Mouse (Mus musculus) adrenal gland, postnatal 36 days (tissue): Measurements from ENCODE around the gene Slc22a21. TPM values are rescaled to one million over a fixed set of nuclear protein-coding genes. Genes with fewer than 3 reads are reported as not detected.
A peak's percentile ranks its signal among the peaks of the same experiment; 100 is the strongest.
"Not testable (repeated sequence)": the region's sequence is repeated elsewhere in the genome, so short reads cannot be mapped to it uniquely, and the experiment has no call there.

Experiments used
- DNase-seq, 2 experiments: peaks; one replicate each; pipeline ENCODE4 v3.0.0; 2021; ENCODE audit warnings: mixed read lengths in 1 of 2
- long read RNA-seq, 2 experiments: library from polyadenylated mRNA; stranded (forward); transcript quantifications; one replicate each; pipeline ENCODE4 v2.0.0; 2021; ENCODE audit warnings: borderline sequencing depth in 2 of 2
- total RNA-seq, 2 experiments: library from RNA; stranded (reverse); gene quantifications; 2 replicates each; pipeline ENCODE4 v1.2.3; 2021

Slc22a21 gene
- 1 to 10 TPM; 5.5 to 5.7 TPM for total RNA-seq
- long read RNA-seq, experiment 1, partial matches to known transcripts: 0 of 3 reads
- long read RNA-seq, experiment 1, other reads (novel, unspliced or antisense): 3 of 3 reads
- long read RNA-seq, experiment 2: 0 reads

GRCm38 (mm10) chr11:53979788-53980621, at the start of gene Slc22a21:
Gene Slc22a21 (minus strand): TSS chr11:53980332.
- DNase-seq: peak; percentile 80 to 86

- DNase-seq: no peak
Observed at GRCm38 (mm10) chr11:54028997-54029396, 48.9 kb upstream of the Slc22a21 start.

GRCm38 (mm10) chr11:54028044-54028951, 48.2 kb upstream of the Slc22a21 start, which contains the start of gene Slc22a4:
Gene Slc22a4 (minus strand): TSS chr11:54028090.
- DNase-seq: peak; percentile 92 to 93

DNA sequence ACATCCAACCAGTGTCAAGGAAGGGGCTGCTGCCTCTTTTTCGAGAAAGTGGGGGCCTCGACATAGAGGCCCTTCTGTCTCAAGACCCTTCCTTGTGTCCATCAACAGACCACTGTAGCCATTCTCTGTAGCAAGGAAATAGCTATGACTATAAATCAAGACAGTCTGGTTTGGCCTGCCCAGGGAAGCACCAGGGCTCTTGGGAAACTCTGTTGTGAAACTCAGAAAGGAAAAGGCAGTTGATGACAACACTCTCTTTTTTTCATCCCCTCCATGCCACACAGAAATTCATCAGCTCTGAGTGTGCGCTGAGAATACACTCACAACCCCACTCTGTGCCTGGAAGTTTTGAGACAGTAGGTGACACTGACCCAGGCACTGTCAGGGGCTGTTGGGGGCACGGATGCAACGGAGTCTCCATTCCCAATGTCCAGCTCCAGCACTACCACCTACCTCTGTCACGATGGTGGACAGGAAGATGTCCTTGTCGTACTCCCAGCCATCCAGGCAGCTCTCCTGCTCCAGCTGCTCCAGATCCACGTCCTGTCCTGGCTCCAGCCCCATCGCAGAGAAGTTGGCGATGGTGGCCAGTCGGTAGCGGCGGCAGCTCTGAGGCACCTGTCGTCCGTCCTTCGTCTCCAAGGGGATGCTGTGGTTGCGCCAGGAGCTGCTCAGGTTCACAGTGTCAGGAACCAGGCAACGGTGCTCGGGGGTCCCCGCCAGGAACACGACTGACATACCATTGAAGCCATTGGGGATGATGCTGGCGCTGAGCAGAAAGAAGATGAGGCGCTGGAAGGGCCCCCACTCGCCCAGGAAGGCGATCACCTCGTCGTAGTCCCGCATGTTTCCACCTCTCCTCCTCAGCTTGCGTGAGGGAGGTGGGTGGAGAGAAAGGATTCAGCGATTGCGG, 47.3 kb upstream of the Slc22a21 start:
- DNase-seq: peak in 1 of 2 experiments; percentile 11

- no peak for DNase-seq
Observed at GRCm38 (mm10) chr11:54026491-54027041, 46.4 kb upstream of the Slc22a21 start.

DNA sequence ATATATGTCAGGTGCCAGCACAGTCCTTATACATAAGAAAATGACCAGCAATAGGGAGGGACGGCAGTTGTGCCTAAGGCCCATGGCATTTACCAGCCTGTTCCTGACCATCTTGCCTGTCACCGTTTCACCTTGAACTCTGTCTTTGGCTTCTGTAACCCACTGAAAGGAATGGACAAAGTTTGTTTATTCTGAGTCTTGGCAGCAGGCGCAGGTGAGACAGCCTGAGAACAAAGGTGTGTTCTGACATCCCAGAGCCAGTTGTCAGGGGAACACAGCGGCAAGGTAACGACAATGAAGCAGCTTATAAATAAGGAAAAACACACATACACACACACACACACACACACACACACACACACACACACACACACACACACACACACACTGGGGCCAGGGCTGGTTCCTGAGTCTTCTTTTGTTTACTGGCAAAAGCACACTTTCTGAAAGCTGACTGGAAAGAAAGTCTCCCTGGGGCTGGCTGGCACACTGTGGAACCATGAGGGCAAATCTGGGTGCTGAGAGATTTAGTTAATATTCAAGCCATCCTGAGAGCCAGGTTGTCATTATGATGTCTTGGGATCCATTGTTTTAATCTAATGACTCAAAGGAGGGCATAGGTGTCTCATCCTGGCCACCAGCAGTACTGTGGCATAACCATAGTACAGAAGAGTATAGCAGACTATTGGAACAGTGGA, 41.4 kb upstream of the Slc22a21 start:
- no peak for DNase-seq

- DNase-seq: no peak
Observed at GRCm38 (mm10) chr11:54018893-54019732, 39.0 kb upstream of the Slc22a21 start.

GRCm38 (mm10) chr11:54017596-54017995, 37.5 kb upstream of the Slc22a21 start:
- DNase-seq: no peak

DNA sequence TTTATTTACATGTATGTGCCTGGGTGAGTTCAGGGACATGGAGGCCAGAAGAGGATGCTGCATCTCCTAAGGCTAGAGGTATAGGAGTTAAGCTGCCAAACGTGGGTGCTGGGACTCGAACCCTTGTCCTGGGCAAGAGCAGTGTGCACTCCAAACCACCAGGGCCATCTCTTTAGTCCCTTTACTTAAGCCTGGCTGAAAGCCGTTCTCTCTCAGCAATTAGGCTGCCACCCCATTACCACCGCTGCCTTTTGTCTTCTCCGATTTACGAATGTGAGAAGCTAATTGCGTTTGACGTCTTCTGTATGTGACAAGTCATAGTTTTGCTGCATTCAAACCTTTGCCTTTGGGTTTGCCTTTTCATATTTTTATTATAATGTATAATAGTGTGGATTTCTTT, 35.9 kb upstream of the Slc22a21 start:
- DNase-seq: no peak

- DNase-seq: no peak
Observed at GRCm38 (mm10) chr11:54012961-54013360, 32.8 kb upstream of the Slc22a21 start.

DNA sequence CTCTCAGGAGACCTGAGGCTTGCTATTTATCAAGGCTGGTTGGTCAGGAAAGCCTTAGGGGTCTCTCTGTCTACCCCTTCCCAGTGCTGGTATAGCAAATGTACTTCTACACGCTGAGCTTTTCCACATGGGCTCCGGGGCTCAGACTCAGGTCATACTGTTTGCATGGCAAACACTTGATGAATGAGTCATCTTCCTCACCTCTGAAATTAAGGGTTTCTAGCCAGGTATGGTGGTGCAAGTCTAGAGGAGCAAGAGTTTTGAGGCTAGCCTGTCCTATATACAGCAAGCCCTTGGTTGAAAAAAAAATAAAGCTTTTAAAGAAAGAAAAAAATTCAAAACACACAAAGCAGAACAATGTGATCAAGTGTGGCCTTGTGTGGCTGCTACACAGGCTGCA, 31.1 kb upstream of the Slc22a21 start:
- DNase-seq: no peak

DNA sequence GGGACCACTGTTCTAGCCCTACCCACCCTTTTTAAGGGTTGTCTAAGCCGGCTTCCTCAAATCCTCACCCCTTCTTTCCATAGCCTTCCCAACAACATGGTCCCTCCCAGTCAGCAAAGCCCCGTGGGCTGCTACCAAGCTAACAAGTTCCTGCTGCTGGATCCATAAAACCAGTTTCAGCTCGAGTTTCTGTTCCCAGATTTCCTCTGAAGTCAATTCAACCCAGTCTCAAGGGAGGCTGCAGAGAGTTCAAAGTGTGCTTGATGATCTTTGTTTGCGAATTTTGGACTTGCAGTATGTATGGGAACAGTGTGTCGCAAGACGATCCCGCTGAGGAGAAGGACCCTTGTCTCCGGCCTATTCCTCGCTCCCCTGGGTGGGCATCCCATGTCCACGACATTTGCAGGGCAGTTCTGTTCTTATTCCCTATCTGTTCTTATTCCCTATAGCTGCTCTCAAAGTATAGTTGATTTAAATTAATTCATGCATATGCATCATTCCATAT, 28.3 kb upstream of the Slc22a21 start:
- no peak for DNase-seq

DNA sequence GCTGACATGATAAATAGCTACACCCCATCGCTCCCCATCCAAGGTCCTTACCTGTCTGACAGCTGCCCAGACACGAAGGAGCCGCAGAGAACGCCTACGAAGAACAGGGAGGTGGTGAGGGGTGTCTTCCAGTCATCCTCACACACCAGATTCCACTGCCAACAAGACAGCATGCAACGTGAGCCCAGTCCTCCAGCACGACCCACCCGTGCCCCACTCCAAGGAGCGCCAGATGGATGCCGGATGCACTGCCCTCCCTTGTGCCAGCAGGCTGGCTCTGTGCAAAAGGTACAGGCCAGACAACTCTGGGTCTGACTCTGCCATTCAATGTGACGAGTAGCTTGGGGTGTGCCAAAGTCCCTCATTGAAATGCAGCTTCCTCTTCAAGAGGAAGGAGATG, 27.6 kb upstream of the Slc22a21 start:
- no peak for DNase-seq

- peak; percentile 22 to 67 for DNase-seq
Observed at GRCm38 (mm10) chr11:54006901-54007300, 26.8 kb upstream of the Slc22a21 start.

GRCm38 (mm10) chr11:54006362-54006761, 26.2 kb upstream of the Slc22a21 start:
- DNase-seq: not testable (repeated sequence)

- no peak for DNase-seq
Observed at GRCm38 (mm10) chr11:54004734-54005133, 24.6 kb upstream of the Slc22a21 start.

DNA sequence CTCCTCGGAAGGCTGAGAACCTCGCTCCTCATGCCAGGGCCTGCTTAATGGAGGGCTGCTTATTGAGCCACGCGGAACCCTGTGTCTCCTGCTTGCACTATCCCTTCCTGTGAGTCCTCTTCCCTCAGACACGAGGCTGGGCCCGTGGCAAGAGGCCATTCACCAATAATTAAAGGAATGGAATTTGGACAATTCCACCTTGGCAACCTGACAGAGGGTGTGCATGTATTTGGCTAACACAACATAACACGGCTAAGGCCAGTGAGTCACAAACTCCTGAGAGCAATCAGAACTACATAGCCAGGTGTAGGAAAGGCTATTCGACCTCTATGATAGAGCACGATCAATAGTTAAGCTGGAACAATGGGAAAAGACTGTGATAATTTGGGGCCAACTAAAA, 24.1 kb upstream of the Slc22a21 start:
- DNase-seq: no peak

DNA sequence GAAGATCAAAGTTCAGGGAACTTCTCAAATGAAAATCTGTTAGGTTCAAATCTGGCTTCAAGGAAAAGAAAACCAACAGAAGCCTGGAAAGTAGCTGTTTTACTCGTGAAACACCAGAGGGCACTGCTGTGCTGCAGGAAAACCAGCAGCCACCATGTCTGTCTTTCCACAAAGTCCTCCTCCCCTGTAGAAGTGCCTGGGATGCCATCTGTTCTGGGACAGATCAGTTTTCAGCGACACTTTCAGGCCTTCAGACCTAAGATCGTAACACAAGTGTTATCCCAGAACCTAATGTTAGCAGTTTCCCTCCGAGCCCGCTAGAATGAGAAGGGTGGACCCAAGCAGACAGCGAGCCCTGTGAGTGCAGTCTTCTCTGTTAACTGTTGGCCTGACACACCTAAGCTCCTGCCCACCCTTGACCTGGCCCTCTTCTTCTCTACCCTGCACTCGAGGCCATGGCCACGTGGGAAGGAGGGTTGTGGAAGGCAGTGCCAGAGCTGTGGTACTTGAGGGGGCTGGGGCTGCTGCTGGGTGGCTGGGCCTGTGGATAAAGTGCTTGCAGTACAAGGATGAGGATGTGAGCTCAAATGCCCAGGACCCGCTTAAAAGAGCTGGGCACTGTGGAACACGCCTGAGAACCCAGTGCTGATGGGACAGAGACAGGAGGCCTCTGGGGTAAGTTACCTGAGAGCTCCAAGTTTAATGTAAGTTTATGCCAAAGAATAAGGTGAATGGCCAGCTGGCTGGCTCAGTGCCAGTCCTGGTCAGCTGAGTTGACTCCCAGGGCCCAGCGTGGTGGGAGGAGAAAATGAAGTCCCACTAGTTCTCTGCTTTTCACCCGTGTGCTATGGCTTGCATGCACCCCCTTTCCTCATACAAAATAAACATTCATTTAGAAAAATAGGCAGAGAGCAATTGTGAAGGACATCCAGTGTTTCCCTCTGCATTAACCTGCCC, 22.9 kb upstream of the Slc22a21 start:
- DNase-seq: peak; percentile 51 to 70
